Mouse (Mus musculus) megakaryocyte-erythroid progenitor cell, adult 5-6 weeks (primary cell): ENCODE measurements around the gene Itpkb. TPM values are rescaled to one million over a fixed set of nuclear protein-coding genes. Genes with fewer than 3 reads are reported as not detected.
A peak's percentile ranks its signal among the peaks of the same experiment; 100 is the strongest.

Source experiments
- ATAC-seq: replicated peaks from 2 replicates; pipeline ENCODE4 v1.8.0; 2016; ENCODE audit warnings: mild to moderate bottlenecking, inconsistent platforms; ENCODE audit not compliant: severe bottlenecking, poor library complexity, low FRiP score, low TSS enrichment
- total RNA-seq, 2 experiments: library from RNA; stranded (forward) in 1 of 2; stranded (reverse) in 1 of 2; fragments of 200-1000, 215-1000 nt in 1 of 2; fragments of >200 nt in 1 of 2; fragmentation: Nextera tagmentation in 1 of 2; gene quantifications; 2 replicates each; pipeline ENCODE4 v1.2.3; 2014 to 2017

The Itpkb gene
- total RNA-seq, 2 experiments from 2014 or later, result 6.3 to 12.9 TPM

DNA sequence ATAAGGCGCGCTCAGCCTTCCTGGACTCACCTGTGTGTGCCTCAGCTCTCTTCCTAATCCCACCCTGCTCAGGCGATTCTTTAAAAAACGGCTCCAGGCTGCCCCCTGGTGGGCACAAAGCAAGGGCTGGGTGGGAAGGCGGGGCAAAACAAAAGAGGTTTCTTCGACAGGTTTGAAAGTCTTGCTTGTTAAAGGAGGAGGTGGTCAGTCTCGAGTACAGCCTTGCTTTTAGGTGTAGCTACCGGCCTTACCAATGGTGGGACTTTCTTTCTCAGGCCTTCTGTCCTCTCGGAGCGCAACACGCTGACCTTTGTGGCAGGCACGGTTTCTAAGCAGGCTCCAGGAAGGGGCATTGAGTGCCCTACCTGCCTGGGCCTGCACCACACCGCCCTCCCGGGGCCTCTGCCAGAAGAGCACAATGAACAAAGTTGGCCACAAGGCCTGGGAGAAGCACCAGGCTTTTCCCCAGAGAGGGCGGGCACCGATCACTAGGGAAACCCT, 76.9 kb downstream of the Itpkb start:
- ATAC-seq, result peak; percentile 64

DNA sequence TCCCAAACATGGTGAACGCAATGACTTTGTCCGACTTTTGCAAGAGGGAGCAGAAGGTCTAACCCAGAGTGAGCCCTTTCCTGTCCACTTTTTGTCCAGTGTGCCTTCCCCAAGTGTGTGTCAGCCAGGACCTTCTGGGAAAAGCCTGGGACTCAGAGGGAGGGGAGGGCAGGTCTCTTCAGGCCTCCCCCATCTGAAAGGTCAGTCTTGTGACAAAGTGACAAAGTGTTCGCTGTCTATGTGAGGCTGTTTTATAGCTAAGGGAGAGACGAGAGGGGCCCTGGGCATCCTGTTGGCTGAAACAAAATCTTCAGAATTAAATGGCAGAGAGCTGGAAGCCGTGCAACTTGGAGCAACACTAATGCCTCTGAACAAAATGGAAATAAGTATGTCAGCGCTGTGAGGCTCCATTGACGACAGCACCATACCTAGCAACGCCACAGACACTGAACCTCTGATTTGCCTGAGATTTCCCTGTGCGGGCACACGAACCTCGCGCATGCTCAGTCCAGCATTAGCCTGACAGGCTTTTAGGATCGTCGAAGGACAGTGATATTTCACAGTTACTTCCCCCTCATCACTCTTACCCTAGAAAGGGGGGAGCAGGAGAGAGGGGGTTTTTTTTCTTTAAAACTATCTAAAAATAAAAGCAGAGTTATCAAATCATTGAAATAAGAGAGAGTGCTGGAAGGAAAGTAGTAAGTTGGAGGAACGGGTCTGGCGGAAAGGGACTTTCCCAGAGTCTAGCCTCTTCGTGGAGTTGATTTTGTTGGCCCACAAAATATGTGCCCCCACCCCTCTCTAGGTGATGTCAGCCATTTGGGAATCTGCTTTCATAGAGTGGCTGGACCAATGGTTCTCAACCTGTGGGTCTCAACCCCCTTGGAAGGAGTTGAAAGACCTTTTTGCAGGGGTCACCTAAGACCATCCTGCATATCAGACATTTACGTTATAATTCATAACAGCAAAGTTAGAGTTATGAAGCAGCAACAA, 77.7 kb downstream of the Itpkb start:
- ATAC-seq, result no peak

DNA sequence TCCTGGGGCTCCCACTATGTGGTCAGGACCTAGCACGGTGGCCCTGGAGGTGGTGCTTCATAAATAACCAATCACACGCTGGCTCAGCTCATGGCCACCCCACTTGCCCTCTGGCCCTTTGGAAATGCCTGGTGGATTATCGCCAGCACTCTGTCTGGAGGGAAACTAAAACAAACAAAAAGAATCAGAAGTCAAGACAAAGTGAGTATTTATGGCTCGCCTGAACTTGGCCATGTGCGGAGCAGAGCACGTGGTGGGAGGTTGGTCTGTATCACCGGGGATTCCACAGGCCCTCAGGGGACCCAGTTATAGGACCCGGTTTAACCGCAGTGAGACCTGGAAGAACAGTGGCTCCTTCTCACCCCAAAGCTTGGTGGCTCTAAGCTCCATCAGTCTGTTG, 78.5 kb downstream of the Itpkb start:
- no peak for ATAC-seq

DNA sequence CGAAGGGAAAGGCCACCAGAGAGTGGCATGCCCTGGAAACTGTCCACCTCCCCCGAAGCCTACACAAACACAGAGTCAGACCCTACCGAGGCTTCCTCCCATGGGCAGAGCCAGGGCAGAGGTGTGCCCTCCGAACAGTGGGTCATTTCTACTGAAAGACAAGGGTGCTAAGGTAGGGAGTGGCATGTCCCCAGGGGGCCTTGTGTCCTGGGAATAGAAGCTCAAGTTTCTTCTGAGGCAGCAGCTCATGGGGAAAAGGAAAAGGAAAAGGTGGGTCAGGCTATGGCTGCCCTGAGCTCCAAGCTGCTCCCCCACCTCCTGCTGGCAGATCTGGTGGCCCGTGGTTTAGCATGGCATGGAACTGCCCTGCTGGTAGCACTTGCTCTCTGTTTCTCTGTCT, 79.5 kb downstream of the Itpkb start:
- no peak for ATAC-seq

DNA sequence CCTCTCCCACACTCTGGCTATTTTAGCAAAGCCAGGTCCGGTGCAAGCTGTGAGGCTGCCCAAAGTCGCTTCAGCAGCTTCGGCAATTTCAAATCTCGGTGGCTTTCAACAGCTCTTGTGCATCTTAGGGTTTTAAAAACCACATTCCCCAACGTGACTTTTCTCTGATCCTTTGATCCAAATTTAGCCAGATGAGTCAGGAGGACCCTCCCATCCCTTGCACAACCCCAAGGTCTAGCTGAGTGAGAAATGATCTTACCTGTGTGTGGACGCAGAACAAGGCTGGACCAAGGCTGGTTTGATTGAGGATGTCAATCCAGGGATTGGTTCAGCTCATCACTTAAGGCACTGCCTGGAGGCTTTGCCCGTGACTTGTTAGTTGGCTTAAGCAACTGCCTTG, 80.0 kb downstream of the Itpkb start:
- no peak for ATAC-seq

DNA sequence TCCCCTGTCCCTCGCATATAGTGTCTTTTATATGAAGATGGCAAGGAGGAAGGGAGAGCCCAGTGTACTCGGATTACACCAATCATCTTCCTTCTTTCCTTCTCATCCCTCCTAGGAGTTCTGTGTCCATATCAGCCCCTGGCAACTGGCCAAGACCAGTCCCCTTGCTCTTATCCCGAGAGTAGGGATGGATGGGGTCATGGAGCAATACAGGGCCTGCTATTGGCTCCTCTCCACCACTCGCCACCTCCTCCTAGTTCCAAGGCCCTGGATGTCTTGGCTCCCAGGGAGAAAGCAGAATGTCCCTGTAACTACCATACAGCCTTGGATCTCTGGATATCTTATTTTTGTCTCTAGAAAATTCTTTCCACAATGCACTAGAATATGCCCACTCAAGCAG, 84.8 kb downstream of the Itpkb start:
- no peak for ATAC-seq

DNA sequence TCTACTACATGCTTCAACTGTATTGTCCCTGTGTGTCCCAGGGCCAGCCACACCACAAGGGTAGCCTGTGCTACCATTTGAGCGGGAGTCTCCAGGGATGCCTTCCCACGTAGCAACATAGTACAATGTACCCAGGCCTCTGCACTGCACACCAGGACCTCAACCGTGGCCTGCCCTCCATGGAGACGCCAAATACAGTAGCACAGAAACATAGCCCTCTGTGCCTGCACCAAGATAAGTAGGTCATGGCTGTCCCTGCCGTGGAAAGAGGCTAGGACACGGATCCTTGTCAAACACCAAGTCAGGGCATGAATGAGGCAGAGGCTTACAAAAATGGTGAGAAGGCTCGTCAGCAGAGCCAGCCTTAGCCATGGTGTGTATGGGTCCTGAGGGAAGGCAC, 85.6 kb downstream of the Itpkb start:
- ATAC-seq, result no peak

DNA sequence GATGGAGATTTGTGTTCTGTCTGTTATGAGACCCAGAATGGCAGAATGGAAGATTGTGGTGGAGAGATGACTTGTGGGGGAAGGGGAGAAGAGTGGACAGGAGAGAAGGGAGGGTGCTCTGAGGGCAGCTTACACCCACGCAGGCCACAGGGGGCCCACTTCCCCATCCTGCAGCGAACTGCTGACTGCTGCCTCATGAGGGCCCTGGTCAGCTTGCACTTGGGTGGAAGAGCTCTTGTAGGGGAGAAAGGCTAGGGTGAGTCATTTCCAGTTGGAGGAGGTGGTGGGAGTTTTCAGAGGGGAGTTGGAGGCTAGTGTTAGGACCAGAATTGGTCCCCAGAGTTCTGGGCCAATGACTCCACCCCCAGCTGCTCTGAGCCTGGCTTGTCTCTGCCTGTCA, 86.8 kb downstream of the Itpkb start:
- no peak for ATAC-seq

DNA sequence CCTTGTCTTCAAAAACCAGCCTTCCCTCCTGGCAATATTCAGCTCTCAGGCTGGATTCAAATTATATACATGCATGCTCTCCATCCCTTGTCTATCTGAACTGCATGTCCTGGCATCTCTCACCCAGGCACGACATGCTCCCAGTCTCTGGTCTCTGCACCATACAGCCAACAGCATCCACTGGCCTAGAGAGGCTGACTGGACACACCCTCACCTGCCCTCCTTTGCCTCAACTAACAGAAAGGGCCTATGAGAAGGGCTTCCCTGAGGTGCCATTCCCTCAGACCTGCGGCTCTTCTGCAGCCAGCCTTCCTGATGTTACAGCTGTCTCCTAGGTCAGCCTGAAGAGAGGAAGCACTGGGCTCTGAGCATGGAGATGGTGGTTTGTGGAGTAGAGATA, 88.8 kb downstream of the Itpkb start:
- ATAC-seq, result no peak

DNA sequence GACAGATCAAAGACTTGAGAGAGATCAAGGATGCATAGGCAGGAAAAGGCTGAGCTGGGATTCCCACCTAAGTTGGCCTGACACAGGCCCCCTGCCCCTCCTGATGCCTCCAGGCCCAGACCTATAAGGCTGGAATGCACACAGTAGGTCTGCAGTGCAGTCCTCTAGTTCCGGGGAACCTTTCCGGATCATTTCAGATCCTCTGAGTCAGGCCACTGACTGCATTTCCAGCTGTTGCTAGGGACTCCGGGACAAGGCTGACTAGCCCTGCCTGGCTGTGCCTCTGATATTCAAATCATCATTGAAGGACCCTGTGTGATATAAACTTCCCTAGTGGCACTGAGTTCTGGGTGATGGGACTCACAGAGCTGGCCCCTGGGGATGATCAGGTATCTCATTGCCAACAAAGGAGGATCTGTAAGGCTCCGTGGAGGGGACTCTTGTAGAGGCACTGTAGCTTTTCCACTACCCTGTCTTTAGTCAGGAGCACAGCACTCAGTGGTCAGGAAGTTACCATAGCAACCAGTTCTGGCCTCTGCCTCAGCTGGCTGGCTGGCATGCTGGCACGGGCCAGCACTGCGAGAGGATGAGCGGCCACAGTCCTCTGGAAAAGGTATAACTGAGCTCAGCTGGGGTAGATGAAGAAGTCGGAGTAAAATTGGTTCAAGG, 90.3 kb downstream of the Itpkb start:
- ATAC-seq, result no peak

DNA sequence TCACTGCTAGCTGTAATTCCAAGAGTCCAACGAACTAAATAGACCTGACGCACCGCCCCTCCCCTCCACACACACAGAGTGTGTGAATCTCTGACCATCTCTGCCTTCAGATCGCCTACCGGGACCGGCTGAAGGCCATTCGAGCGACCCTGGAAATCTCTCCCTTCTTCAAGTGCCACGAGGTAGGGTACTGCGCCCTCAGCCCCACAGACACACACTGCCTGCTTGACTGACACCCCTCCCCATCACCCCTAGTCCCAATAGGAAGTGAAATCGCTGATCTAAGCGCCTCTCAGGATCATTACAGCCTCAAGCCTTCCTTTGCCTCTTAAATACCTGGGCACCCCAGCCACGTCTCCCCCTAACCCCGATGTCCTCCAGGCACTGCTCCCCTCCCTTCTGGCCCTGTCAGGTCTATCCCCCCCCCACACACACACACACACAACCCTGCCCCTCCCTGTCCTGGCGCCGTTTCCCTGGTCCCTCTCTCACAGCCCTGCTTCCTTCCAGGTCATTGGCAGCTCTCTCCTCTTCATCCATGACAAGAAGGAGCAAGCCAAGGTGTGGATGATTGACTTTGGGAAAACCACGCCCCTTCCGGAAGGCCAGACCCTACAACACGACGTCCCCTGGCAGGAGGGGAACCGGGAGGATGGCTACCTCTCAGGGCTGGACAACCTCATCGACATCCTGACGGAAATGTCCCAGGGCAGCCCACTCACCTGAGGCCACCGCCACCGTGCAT, 91.1 kb downstream of the Itpkb start:
- no peak for ATAC-seq

DNA sequence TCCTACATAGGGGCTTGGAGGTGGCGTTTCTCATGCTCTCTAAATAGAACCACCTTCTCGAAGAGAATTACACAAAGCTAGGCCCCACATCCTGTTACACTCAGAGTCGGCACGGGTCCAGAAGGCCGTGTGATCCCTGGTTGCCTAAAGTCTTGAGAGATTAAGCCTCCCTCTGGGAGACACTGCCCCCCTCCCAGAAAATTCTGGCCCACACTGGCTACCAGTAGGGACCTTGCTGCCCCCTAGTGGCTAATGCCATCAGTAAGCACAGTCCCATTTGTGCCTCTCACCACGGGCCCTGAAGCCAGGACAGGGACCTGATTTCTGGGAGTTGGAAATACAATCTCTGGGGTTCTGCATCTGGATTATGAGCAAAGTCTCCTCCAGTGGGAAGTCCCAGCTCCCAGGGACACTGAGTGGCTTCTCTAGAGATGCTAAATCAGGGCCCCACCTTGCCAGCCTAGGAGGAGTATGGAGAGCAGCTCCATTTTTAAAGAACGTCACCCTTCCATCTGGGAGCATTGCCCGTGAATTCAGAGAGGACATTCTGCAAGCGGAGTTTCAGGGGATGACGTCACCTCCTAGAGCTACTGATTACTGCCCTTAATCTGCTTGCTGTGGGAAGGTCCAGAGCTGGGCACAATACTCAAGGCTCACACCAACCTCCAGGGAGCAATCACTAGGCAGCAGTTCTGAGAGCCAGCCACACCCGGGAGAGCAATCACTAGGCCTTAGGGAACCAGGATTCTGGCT, 92.0 kb downstream of the Itpkb start:
- ATAC-seq, result peak; percentile 68

DNA sequence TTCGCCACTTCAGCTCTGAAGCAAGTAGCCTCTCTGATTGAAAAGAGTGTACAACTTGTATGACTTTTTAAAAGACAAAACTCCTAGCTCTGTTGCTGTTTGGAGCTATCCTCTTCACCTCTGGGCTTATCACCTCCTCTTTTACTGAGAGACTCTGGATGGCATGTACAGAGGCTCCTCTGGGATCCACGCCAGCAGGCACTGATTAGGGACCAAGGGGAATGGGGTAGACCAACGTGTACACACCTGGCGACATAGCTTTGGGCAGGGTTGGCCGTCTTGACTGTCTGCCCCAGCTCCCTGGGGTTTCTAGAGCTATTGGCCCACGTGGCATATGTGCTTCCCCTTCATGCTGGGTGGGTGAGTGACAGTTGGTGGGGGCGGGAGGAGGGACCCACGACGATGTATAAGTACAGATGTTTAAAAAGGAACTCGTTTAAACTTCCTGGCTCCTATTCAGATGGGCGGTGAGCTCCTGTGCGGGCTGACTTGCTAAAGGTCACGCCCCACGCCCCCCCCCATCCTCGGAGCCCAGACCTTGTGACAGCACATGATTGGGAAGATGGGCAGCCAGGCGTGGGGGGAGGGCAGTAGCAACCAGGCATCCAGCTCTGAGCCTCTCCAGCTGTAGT, 92.8 kb downstream of the Itpkb start:
- ATAC-seq, result 0 out of 2 replicates have a peak, but pooled peaks have one; percentile 20

DNA sequence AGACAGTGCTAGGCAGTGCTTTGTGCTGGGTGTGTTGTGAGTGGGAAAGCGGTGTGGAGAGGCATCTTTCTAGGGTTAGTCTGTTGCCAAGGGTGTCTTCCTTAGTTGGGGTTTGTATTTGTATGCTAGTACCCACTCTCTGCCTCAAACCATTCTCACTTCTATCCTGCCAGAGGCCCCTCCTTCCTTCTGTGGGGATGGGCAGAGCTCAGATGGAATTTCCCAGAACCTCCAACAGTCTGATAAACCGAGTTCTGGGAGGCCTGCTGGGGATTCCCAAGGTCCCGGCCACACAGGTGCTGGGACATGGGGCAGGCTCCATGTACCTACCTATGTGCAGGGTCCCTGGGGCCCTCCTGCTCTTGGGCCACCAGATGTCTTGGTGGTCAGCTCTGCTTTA, 93.6 kb downstream of the Itpkb start:
- ATAC-seq, result no peak

DNA sequence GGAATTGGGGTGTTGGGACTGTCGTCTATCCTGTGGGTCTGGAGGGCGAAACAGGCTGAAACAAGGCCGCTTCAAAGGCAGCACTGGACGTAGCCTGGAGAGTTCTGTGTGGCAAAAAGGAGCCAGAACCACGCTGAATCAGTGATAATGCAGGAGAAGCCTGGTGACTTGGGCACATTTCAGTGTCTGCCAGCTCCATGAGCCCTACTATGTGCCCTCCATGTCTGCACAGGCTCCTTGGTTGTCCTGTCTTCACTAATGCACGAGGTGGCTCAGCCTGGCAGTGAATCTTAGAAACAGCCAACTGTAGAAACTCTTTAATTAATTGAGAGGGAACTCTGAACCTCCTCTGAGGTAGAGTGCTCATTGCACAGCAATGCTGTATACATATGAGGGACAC, 96.1 kb downstream of the Itpkb start:
- no peak for ATAC-seq

DNA sequence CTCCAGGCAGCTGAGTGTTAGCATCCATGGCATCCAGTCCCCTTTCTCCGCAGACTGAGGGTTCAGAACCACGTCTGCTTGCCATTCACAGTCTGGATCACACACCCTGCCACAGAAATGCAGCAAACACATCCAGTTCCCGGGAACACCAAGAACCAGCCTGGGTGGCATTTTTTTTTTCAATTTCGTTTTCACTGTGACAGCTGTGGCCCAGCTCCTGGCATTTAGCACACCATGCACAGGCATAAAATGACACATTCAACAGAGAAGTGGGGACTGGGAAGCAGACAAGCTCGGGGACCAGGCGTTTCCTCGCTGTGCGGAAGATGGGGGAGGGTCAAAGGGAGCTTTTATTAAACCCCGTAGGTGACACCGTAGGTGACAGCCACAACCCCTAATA, 97.4 kb downstream of the Itpkb start:
- no peak for ATAC-seq

DNA sequence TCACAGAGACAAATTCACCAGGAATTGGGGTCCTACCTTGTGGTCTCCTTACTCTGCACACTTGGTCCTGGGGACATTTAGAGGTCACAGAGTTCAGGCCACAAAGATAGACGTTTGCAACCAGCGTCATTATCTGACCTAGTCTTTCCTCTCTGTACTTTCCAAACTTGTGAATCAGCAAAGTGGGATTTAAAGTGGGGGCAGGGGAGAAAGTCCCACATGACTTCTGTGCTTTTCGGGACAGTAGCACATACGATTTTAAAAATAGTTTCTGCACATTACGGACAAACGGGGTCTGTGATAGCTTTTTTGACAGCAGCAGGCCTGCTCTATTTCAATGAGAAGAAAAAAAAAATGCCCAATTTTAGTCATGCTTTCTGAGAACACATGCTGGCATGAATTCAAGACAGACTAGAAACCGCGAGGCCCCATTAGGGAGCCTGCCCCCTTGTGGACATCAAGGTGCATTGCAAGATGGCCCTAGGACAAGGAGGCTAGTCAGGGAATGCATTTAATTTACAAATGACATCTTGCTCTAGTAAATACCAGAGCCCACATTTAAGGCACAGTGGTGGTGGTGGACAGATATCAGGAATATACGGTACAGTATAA, 97.9 kb downstream of the Itpkb start:
- ATAC-seq, result no peak; the same call in 1 of the 2 replicates

DNA sequence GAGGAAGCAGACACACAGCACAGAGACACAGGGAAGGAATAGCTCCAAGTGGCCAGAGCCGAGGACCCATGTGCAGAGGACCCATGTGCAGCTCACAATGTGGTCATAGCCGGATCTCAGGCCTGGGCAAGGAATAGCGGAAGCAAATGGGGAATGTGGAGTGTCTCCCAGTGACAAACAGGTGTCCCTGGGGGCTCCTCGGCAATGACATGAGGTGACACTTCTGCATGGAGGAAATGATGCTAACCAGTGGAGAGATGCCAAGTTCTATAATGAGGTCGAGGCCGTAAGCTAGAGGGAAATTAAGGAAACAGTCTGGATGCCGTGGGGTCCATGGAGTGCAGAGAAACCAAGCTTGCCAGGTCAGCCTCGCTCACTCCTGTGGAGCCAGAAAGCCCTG, 98.6 kb downstream of the Itpkb start:
- ATAC-seq, result no peak
